Mouse (Mus musculus): ENCODE data around the gene Msh6. TPM values are rescaled to one million over a fixed set of nuclear protein-coding genes. Genes with fewer than 3 reads are reported as not detected.
"Not testable (repeated sequence)": the region's sequence is repeated elsewhere in the genome, so short reads cannot be mapped to it uniquely, and the experiment has no call there.

The Msh6 gene
- polyA plus RNA-seq, 1 experiment from 2014 or later: 24.5 TPM

GRCm38 (mm10) chr17:87982112-87982511 lies 7.2 kb downstream of the Msh6 start:
- Histone ChIP-seq H3K9ac (no peak overlapping the region), H3K4me1 (replicated peaks) (peaks cover 16% of the 10 kb centered on the region), H3K27ac (replicated peaks) (no peak overlapping the region), H3K4me2 (no peak overlapping the region), H3K27me3 (no peaks in the 10 kb centered on the region), H3K4me3 (replicated peaks) (no peak overlapping the region), H3K9me3 (replicated peaks) (no peaks in the 10 kb centered on the region), H3K36me3 (replicated peaks) (peaks cover 88% of the 10 kb centered on the region)
- no peak for ATAC-seq (ENCODE audit: insufficient read depth)
- 77% methylated on average over 3 of the region's 3 CpGs for WGBS (ENCODE audit: insufficient replicate concordance)

- H3K4me1 ChIP-seq (replicated peaks): peaks cover 9% of the 10 kb centered on the region; the same call in 1 of the 2 replicates
- H3K4me2 ChIP-seq: no peak overlapping the region
- no peak overlapping the region for H3K9ac ChIP-seq
- H3K27ac ChIP-seq (replicated peaks): no peak overlapping the region
- peaks cover 88% of the 10 kb centered on the region for H3K36me3 ChIP-seq (replicated peaks)
- no peak for ATAC-seq (ENCODE audit: insufficient read depth)
- no peak overlapping the region for H3K4me3 ChIP-seq (replicated peaks)
- no peaks in the 10 kb centered on the region for H3K9me3 ChIP-seq (replicated peaks)
- H3K27me3 ChIP-seq: no peaks in the 10 kb centered on the region
- 67% methylated on average over 4 of the region's 4 CpGs for WGBS (ENCODE audit: insufficient replicate concordance)
Measured at GRCm38 (mm10) chr17:87983313-87983712, 8.5 kb downstream of the Msh6 start.

- no peak overlapping the region for H3K9ac ChIP-seq
- H3K9me3 ChIP-seq (replicated peaks): no peaks in the 10 kb centered on the region
- ATAC-seq (ENCODE audit: insufficient read depth): no peak
- WGBS (ENCODE audit: insufficient replicate concordance): 80% methylated on average over 20 of the region's 20 CpGs
- no peak overlapping the region for H3K27ac ChIP-seq (replicated peaks)
- H3K4me1 ChIP-seq (replicated peaks): peaks cover 9% of the 10 kb centered on the region; the same call in 1 of the 2 replicates
- no peak overlapping the region for H3K4me3 ChIP-seq (replicated peaks)
- no peaks in the 10 kb centered on the region for H3K27me3 ChIP-seq
- peaks cover 97% of the 10 kb centered on the region for H3K36me3 ChIP-seq (replicated peaks)
- H3K4me2 ChIP-seq: no peak overlapping the region
Measured at GRCm38 (mm10) chr17:87984440-87985214, 9.8 kb downstream of the Msh6 start.

- Histone ChIP-seq H3K4me2 (no peak overlapping the region), H3K4me3 (replicated peaks) (no peak overlapping the region), H3K4me1 (replicated peaks) (peaks cover 7% of the 10 kb centered on the region; the same call in 1 of the 2 replicates), H3K27me3 (no peaks in the 10 kb centered on the region), H3K36me3 (replicated peaks) (peaks cover 99% of the 10 kb centered on the region), H3K9ac (no peak overlapping the region), H3K27ac (replicated peaks) (no peak overlapping the region), H3K9me3 (replicated peaks) (no peaks in the 10 kb centered on the region)
- 81% methylated on average over 8 of the region's 8 CpGs for WGBS (ENCODE audit: insufficient replicate concordance)
- ATAC-seq (ENCODE audit: insufficient read depth): no peak
Measured at GRCm38 (mm10) chr17:87985916-87986315, 11.1 kb downstream of the Msh6 start.

- no peak for ATAC-seq (ENCODE audit: insufficient read depth)
- Histone ChIP-seq H3K27ac (replicated peaks) (no peak overlapping the region), H3K4me2 (no peak overlapping the region), H3K4me1 (replicated peaks) (peaks cover 5% of the 10 kb centered on the region; the same call in 1 of the 2 replicates), H3K27me3 (no peaks in the 10 kb centered on the region), H3K9ac (no peak overlapping the region), H3K9me3 (replicated peaks) (no peaks in the 10 kb centered on the region), H3K36me3 (replicated peaks) (peaks cover 99% of the 10 kb centered on the region), H3K4me3 (replicated peaks) (no peak overlapping the region)
- 53% methylated on average over 6 of the region's 6 CpGs for WGBS (ENCODE audit: insufficient replicate concordance)
Measured at GRCm38 (mm10) chr17:87987507-87987906, 12.6 kb downstream of the Msh6 start.

- no peaks in the 10 kb centered on the region for H3K9me3 ChIP-seq (replicated peaks)
- 77% methylated on average over 3 of the region's 3 CpGs for WGBS (ENCODE audit: insufficient replicate concordance)
- H3K27ac ChIP-seq (replicated peaks): no peak overlapping the region
- no peak overlapping the region for H3K4me3 ChIP-seq (replicated peaks)
- no peaks in the 10 kb centered on the region for H3K27me3 ChIP-seq
- ATAC-seq (ENCODE audit: insufficient read depth): no peak
- H3K36me3 ChIP-seq (replicated peaks): peaks cover 89% of the 10 kb centered on the region
- H3K9ac ChIP-seq: no peak overlapping the region
- no peak overlapping the region for H3K4me2 ChIP-seq
- H3K4me1 ChIP-seq (replicated peaks): peaks cover 3% of the 10 kb centered on the region; the same call in 1 of the 2 replicates
Measured at GRCm38 (mm10) chr17:87992154-87992553, 17.3 kb downstream of the Msh6 start.

- Histone ChIP-seq H3K9me3 (replicated peaks) (no peaks in the 10 kb centered on the region), H3K4me1 (replicated peaks) (no peaks in the 10 kb centered on the region), H3K4me2 (no peak overlapping the region), H3K27ac (replicated peaks) (no peak overlapping the region), H3K9ac (no peak overlapping the region), H3K4me3 (replicated peaks) (no peak overlapping the region), H3K36me3 (replicated peaks) (peaks cover 78% of the 10 kb centered on the region), H3K27me3 (no peaks in the 10 kb centered on the region)
- WGBS (ENCODE audit: insufficient replicate concordance): 40% methylated on average over 1 of the region's 1 CpGs
- no peak for ATAC-seq (ENCODE audit: insufficient read depth)
Measured at GRCm38 (mm10) chr17:87993338-87993737, 18.5 kb downstream of the Msh6 start.

GRCm38 (mm10) chr17:87997808-87998207 lies 22.9 kb downstream of the Msh6 start:
- no peak overlapping the region for H3K9ac ChIP-seq
- no peaks in the 10 kb centered on the region for H3K27me3 ChIP-seq
- H3K27ac ChIP-seq (replicated peaks): no peak overlapping the region
- WGBS (ENCODE audit: insufficient replicate concordance): 75% methylated on average over 4 of the region's 4 CpGs
- ATAC-seq (ENCODE audit: insufficient read depth): no peak
- peaks cover 69% of the 10 kb centered on the region for H3K36me3 ChIP-seq (replicated peaks)
- H3K4me2 ChIP-seq: no peak overlapping the region
- H3K4me3 ChIP-seq (replicated peaks): no peak overlapping the region
- H3K9me3 ChIP-seq (replicated peaks): no peaks in the 10 kb centered on the region
- H3K4me1 ChIP-seq (replicated peaks): no peaks in the 10 kb centered on the region

- Histone ChIP-seq H3K27ac (replicated peaks) (no peak overlapping the region), H3K9me3 (replicated peaks) (no peaks in the 10 kb centered on the region), H3K36me3 (replicated peaks) (peaks cover 56% of the 10 kb centered on the region), H3K9ac (no peak overlapping the region), H3K4me2 (no peak overlapping the region), H3K4me1 (replicated peaks) (no peaks in the 10 kb centered on the region), H3K27me3 (no peaks in the 10 kb centered on the region), H3K4me3 (replicated peaks) (no peak overlapping the region)
- ATAC-seq (ENCODE audit: insufficient read depth): no peak
- 61% methylated on average over 1 of the region's 1 CpGs for WGBS (ENCODE audit: insufficient replicate concordance)
Measured at GRCm38 (mm10) chr17:88004892-88005291, 30.0 kb downstream of the Msh6 start.

GRCm38 (mm10) chr17:88006956-88007355 lies 32.1 kb downstream of the Msh6 start:
- no peak overlapping the region for H3K4me3 ChIP-seq (replicated peaks)
- peaks cover 60% of the 10 kb centered on the region for H3K36me3 ChIP-seq (replicated peaks)
- H3K27ac ChIP-seq (replicated peaks): no peak overlapping the region
- no peak overlapping the region for H3K4me2 ChIP-seq
- no peaks in the 10 kb centered on the region for H3K4me1 ChIP-seq (replicated peaks)
- H3K27me3 ChIP-seq: no peaks in the 10 kb centered on the region
- ATAC-seq (ENCODE audit: insufficient read depth): no peak
- 80% methylated on average over 8 of the region's 8 CpGs for WGBS (ENCODE audit: insufficient replicate concordance)
- H3K9me3 ChIP-seq (replicated peaks): no peaks in the 10 kb centered on the region
- H3K9ac ChIP-seq: no peak overlapping the region

GRCm38 (mm10) chr17:88014456-88014855 lies 39.6 kb downstream of the Msh6 start:
- H3K4me1 ChIP-seq (replicated peaks): no peaks in the 10 kb centered on the region; the same call in 1 of the 2 replicates
- H3K4me2 ChIP-seq: no peak overlapping the region
- no peak overlapping the region for H3K27ac ChIP-seq (replicated peaks)
- H3K9ac ChIP-seq: no peak overlapping the region
- no peak overlapping the region for H3K4me3 ChIP-seq (replicated peaks)
- no peaks in the 10 kb centered on the region for H3K9me3 ChIP-seq (replicated peaks)
- peaks cover 49% of the 10 kb centered on the region for H3K36me3 ChIP-seq (replicated peaks)
- 63% methylated on average over 1 of the region's 1 CpGs for WGBS (ENCODE audit: insufficient replicate concordance)
- no peaks in the 10 kb centered on the region for H3K27me3 ChIP-seq
- ATAC-seq (ENCODE audit: insufficient read depth): no peak

GRCm38 (mm10) chr17:88016027-88016426 lies 41.2 kb downstream of the Msh6 start:
- not testable (repeated sequence) for H3K9ac ChIP-seq; H3K4me2 ChIP-seq; H3K27me3 ChIP-seq; H3K4me1 ChIP-seq (replicated peaks); H3K27ac ChIP-seq (replicated peaks); H3K4me3 ChIP-seq (replicated peaks); H3K9me3 ChIP-seq (replicated peaks); ATAC-seq (ENCODE audit: insufficient read depth)
- H3K36me3 ChIP-seq (replicated peaks): peaks cover 36% of the 10 kb centered on the region
- WGBS (ENCODE audit: insufficient replicate concordance): 89% methylated on average over 8 of the region's 8 CpGs
